Mouse (Mus musculus) lung, embryonic 14.5 days (tissue): ENCODE measurements around the gene Has3. TPM values are rescaled to one million over a fixed set of nuclear protein-coding genes. Genes with fewer than 3 reads are reported as not detected.
"Not testable (repeated sequence)": the region's sequence is repeated elsewhere in the genome, so short reads cannot be mapped to it uniquely, and the experiment has no call there.

ENCODE experiments used
- ATAC-seq: fragments of 200-750 bp; cut with Nextera tagmentation; 2 replicates; pipeline ENCODE4 v1.8.0; 2017; ENCODE audit warnings: mild to moderate bottlenecking, moderate TSS enrichment, moderate library complexity; ENCODE audit not compliant: insufficient read depth
- DNase-seq: peaks from one replicate; pipeline ENCODE4 v3.0.0-alpha.2; 2015
- H3K27ac ChIP-seq: fragments of 300-500 bp; sonication (generic); 2 replicates; pipeline ENCODE4 v1.5.1; 2014; ENCODE audit warnings: low read depth, mild to moderate bottlenecking, moderate library complexity
- H3K27me3 ChIP-seq: fragments of 300-500 bp; sonication (generic); 2 replicates; pipeline ENCODE4 v1.6.1; 2014; ENCODE audit warnings: low read length, control low read depth; ENCODE audit not compliant: insufficient read depth
- H3K36me3 ChIP-seq: fragments of 300-500 bp; sonication (generic); 2 replicates; pipeline ENCODE4 v1.6.1; 2014; ENCODE audit warnings: control low read depth; ENCODE audit not compliant: insufficient read depth
- H3K4me1 ChIP-seq: fragments of 300-500 bp; sonication (generic); 2 replicates; pipeline ENCODE4 v1.6.1; 2014; ENCODE audit warnings: antibody characterized with exemption, control low read depth; ENCODE audit not compliant: insufficient read depth
- H3K4me2 ChIP-seq: fragments of 300-500 bp; sonication (generic); 2 replicates; pipeline ENCODE4 v1.6.1; 2014; ENCODE audit warnings: mild to moderate bottlenecking
- H3K4me3 ChIP-seq: fragments of 300-500 bp; sonication (generic); 2 replicates; pipeline ENCODE4 v1.5.1; 2014; ENCODE audit warnings: low read depth, low read length
- H3K9ac ChIP-seq: fragments of 300-500 bp; sonication (generic); 2 replicates; pipeline ENCODE4 v1.6.1; 2014
- H3K9me3 ChIP-seq: fragments of 300-500 bp; sonication (generic); 2 replicates; pipeline ENCODE4 v1.6.1; 2016; ENCODE audit warnings: low read depth, low read length, control low read depth
- CTCF ChIP-seq: IDR thresholded peaks from 2 replicates; pipeline ENCODE4 v1.5.1; 2016; ENCODE audit warnings: antibody characterized with exemption, low read depth
- WGBS: fragments of 180-500 bp; shearing (Covaris S2); extraction: QIAGEN DNeasy Blood & Tissue Kit; methylation state at CpG from one replicate; pipeline ENCODE4 v1.1.7; 2014; 5-methylcytosine and 5-hydroxymethylcytosine counted together
- polyA plus RNA-seq: library from polyadenylated mRNA; unstranded; fragments of >200 nt; fragmentation: Nextera tagmentation; extraction: Ambion mirVana; gene quantifications from 2 replicates; pipeline ENCODE4 v1.2.1, GENCODE M21; 2014

The Has3 gene
- polyA plus RNA-seq, 1 experiment from 2014 or later = 0.28 TPM

GRCm38 (mm10) chr8:106871328-106871926, 1.4 kb downstream of the Has3 start:
- H3K4me3 ChIP-seq = peak overlapping the region; percentile 55
- H3K4me1 ChIP-seq = peaks cover 13% of the 10 kb centered on the region
- ATAC-seq (0 out of 2 replicates have a peak, but pooled peaks have one; percentile 2), DNase-seq (peak; percentile 31)
- H3K27me3 ChIP-seq = peaks cover 39% of the 10 kb centered on the region
- H3K27ac ChIP-seq = no peak overlapping the region
- peak overlapping the region; percentile 99 for H3K4me2 ChIP-seq
- peak overlapping the region; percentile 57 for H3K9ac ChIP-seq
- no peak for TF ChIP-seq CTCF
- H3K36me3 ChIP-seq = peaks cover 5% of the 10 kb centered on the region
- no peaks in the 10 kb centered on the region for H3K9me3 ChIP-seq
- WGBS = under 1% methylated on average over 15 of the region's 15 CpGs

DNA sequence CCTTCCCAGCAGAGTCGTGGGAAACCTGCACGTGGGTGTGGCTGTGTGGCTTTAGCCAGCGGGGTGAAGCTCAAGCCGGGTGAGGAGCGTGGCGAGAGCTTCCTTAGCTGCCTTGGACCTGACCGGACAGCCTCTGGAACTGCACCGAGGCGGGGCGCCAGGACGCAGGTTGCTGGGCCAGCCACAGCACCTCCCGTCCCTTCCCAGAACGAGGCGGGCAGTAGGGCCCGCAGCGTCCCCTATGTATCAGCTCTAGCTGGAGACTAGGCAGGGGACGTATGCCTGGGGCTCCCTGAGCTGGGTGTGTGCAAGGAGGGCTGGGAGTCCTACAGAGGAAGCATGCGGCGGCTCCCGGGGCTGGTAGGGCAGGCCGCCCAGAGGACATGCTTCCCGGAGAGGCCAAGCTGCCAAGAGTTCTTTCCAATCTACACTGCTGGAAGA, 1.9 kb downstream of the Has3 start:
- peak; percentile 48 for TF ChIP-seq CTCF
- DNase-seq (peak; percentile 65), ATAC-seq (peak; percentile 54; the same call in 1 of the 2 replicates)
- 1% methylated on average over 22 of the region's 22 CpGs for WGBS
- H3K4me1 ChIP-seq = peaks cover 13% of the 10 kb centered on the region
- peak overlapping the region; percentile 55 for H3K4me3 ChIP-seq
- no peak overlapping the region for H3K27ac ChIP-seq
- H3K9ac ChIP-seq = peak overlapping the region; percentile 29; the same call in 1 of the 2 replicates
- H3K9me3 ChIP-seq = no peaks in the 10 kb centered on the region
- peaks cover 6% of the 10 kb centered on the region for H3K36me3 ChIP-seq
- peak overlapping the region; percentile 99 for H3K4me2 ChIP-seq
- peaks cover 39% of the 10 kb centered on the region for H3K27me3 ChIP-seq

DNA sequence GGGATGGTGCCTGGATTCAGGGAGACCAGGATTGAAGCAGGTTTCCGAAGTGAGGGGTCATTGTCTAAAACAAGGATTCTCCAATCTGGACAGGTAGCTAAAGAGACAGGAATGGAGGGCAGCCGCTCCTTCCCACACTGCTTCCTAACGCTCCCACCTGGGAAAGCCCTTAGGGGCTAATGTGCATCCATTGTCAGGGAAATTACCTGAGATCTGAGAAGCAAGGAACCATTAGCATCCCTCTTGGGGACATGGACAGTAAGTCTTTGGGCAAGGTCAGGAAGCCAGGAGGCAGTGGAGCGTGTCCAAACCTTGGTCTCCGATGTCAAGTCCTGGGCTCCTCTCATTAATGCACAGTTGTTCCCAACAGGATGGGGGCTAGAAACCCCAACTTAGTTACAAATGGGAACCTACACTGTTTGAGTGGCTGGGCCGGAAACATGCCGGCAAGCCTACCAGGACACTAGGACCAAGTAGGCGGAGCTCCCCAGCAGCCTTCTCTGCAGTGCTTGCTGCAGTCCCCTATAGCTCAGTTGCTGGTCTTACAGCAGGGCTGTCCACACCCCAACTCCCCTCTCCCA, 2.5 kb downstream of the Has3 start:
- H3K27ac ChIP-seq = no peak overlapping the region

GRCm38 (mm10) chr8:106880121-106880707, 10.2 kb downstream of the Has3 start:
- WGBS = 77% methylated on average over 8 of the region's 8 CpGs
- no peak for ATAC-seq
- DNase-seq = peak; percentile 60

More for the DNA sequence above, 2.5 kb downstream of the Has3 start:
- Histone ChIP-seq H3K27me3 (peaks cover 39% of the 10 kb centered on the region), H3K9me3 (no peaks in the 10 kb centered on the region), H3K4me3 (peak overlapping the region; percentile 55; the same call in 1 of the 2 replicates), H3K36me3 (peaks cover 12% of the 10 kb centered on the region), H3K4me2 (peak overlapping the region; percentile 99), H3K4me1 (peaks cover 13% of the 10 kb centered on the region), H3K9ac (peak overlapping the region; percentile 29; the same call in 1 of the 2 replicates)
- 11% methylated on average over 8 of the region's 8 CpGs for WGBS
- DNase-seq (no peak), ATAC-seq (no peak; the same call in 1 of the 2 replicates)
- no peak for TF ChIP-seq CTCF

GRCm38 (mm10) chr8:106884094-106884493, 14.1 kb downstream of the Has3 start:
- 92% methylated on average over 11 of the region's 11 CpGs for WGBS
- not testable (repeated sequence) for H3K27ac ChIP-seq, H3K9me3 ChIP-seq, H3K9ac ChIP-seq, H3K4me2 ChIP-seq, H3K27me3 ChIP-seq, ATAC-seq, H3K4me1 ChIP-seq, DNase-seq, H3K4me3 ChIP-seq
- H3K36me3 ChIP-seq = peaks cover 77% of the 10 kb centered on the region

More at GRCm38 (mm10) chr8:106880121-106880707, 10.2 kb downstream of the Has3 start:
- Histone ChIP-seq H3K27ac (no peak overlapping the region), H3K4me2 (no peak overlapping the region), H3K9ac (no peak overlapping the region), H3K4me3 (no peak overlapping the region), H3K27me3 (no peaks in the 10 kb centered on the region), H3K4me1 (no peaks in the 10 kb centered on the region), H3K36me3 (peaks cover 71% of the 10 kb centered on the region), H3K9me3 (no peaks in the 10 kb centered on the region)
- no peak for TF ChIP-seq CTCF

GRCm38 (mm10) chr8:106884826-106885400, 14.9 kb downstream of the Has3 start:
- 90% methylated on average over 4 of the region's 4 CpGs for WGBS
- H3K9ac ChIP-seq, DNase-seq, H3K27me3 ChIP-seq, H3K9me3 ChIP-seq, H3K27ac ChIP-seq, H3K4me1 ChIP-seq, H3K4me2 ChIP-seq, H3K4me3 ChIP-seq, ATAC-seq: not testable (repeated sequence)
- peaks cover 68% of the 10 kb centered on the region for H3K36me3 ChIP-seq
